ENCODE assay signal across 1 mouse cellular context in genomic region chr7:107593904-107594303, GRCm38 (mm10).
TF ChIP-seq lines count a peak whose summit lies in the region.

No protein-coding gene starts in this region.

TF ChIP-seq in CH12.LX, 34 proteins besides CTCF, POLR2A, EP300 and RAD21 (continued from another document):
- TF ChIP-seq TCF12 (IDR thresholded peaks at IDR 0.05; ENCODE audit: low read depth, low read length) (peak; percentile 84), E2F4 (IDR thresholded peaks at IDR 0.05; ENCODE audit: insufficient replicate concordance, low read depth, low read length) (no peak), MAZ (IDR thresholded peaks at IDR 0.05; ENCODE audit: low read depth, low read length) (peak; percentile 30; the same call in 1 of the 2 replicates), RCOR1 (conservative IDR thresholded peaks at IDR 0.05; ENCODE audit: low read depth, low read length) (peak; percentile 68; the same call in 1 of the 2 replicates), GABPA (IDR thresholded peaks at IDR 0.05; ENCODE audit: insufficient replicate concordance, low read depth, low read length) (no peak), KAT2A (IDR thresholded peaks at IDR 0.05; ENCODE audit: insufficient replicate concordance, low read length) (no peak), PAX5 (IDR thresholded peaks at IDR 0.05; ENCODE audit: low read length) (no peak), CHD1 (IDR thresholded peaks at IDR 0.05; ENCODE audit: low read depth, low read length) (no peak), MAFK (IDR thresholded peaks at IDR 0.05; ENCODE audit: insufficient replicate concordance, low read length) (no peak)
